Mouse (Mus musculus) adrenal gland, postnatal 10 days (tissue): ENCODE data around the gene A930018P22Rik. TPM values are rescaled to one million over a fixed set of nuclear protein-coding genes. Genes with fewer than 3 reads are reported as not detected.
A peak's percentile ranks its signal among the peaks of the same experiment; 100 is the strongest.

Experiments
- DNase-seq: peaks from one replicate; pipeline ENCODE4 v3.0.0; 2021; ENCODE audit warnings: mixed read lengths
- total RNA-seq, 2 experiments: library from RNA; stranded (reverse); gene quantifications; 2 replicates each; pipeline ENCODE4 v1.2.3; 2021

Gene A930018P22Rik
- total RNA-seq, 2 experiments from 2014 or later = 1.7 to 2.0 TPM

DNA sequence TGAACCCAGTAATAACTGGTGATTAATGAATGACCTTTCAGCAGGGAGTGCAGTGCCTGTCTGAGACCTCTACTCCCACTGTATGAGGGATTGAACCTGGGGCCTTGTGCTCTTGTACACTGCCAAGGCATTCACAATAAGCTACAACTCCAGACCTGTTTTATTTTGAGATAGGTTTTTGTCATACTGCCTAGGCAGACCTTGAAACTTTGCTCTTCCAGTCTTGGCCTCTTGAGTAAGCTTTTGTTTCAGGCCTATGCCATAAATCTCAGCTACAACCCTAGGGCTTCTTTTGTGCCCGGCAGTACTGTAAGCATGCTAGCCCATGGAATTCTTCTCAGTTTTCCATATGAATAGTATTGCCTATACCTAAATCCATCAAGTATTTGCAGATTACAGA is 3.5 kb upstream of the A930018P22Rik start:
- DNase-seq = no peak

DNA sequence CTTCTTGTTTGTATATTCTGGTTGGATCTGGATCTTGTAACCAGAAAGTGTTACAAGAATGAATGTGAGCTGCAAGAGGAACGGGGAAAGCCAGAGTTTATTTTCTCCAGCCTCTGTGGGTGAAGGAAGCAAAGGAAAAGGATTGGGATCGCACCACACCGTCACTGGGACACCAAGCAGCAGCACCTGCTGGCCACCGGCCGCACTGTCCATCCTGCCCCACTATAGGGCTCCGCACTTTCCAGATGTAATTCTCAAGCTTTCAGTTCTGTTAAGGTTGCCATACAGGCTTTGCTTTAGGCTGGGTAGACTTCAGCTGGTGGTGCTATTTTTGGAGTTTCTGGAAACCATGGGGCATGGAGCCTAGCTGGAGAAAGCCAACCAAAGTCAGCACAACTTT is 2.3 kb upstream of the A930018P22Rik start:
- DNase-seq = no peak

DNA sequence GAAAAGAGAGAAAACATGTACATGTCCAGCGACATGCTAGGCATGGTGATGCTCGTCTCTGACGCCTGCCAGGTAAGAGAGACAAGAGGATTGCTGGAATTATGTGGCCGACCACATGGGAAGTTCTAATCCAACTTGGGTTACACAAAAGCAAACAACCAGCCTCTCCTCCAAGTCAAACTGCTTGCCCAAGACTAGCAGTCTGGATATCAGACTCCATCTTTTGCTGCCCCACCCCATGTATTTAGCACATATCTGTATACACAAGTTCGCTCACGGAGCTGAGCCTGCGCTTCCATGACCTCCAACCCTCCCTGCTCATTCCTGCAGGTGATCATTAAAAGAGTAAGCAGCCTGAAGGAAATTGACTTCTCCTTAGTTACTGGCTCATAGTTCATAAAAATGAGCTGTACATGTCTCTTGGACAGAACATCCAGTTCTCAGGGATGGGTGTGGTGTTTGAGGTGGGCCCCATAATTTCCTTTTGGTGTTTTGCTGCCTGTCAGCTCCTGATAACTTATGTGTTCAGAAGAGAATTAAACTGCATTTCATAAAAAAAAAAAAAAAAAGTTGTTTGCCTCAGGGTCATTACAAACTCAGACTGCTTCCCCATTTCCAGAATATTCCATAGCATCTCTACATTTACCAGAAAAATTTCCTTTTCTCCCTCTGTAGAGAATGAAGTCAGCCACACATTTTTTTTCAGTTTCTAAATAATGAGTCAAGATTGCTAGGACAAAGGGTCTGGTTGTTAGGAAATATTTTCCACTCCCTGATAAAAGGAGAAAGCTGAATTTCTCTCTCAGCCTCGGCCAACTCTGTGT is 676 bp upstream of the A930018P22Rik start:
- no peak for DNase-seq

DNA sequence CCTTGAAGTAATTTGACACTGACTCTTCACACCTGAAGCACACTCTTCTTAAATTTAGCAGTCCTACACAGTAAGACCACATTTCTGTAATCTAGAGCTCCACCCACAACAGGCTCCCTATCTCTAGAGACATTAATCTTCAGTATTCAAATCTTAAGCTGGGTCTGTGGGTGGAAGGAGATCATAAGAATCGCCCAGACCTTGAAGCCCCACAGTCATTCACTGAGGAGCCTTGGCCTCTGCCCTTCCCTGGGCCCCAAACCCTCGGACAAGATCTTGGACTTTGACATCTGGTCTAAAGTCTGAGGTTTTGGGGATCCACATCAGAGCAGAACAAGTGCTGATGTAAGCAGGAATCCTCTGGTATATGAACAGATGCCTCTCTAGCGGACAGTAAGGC is 971 bp downstream of the A930018P22Rik start:
- no peak for DNase-seq

DNA sequence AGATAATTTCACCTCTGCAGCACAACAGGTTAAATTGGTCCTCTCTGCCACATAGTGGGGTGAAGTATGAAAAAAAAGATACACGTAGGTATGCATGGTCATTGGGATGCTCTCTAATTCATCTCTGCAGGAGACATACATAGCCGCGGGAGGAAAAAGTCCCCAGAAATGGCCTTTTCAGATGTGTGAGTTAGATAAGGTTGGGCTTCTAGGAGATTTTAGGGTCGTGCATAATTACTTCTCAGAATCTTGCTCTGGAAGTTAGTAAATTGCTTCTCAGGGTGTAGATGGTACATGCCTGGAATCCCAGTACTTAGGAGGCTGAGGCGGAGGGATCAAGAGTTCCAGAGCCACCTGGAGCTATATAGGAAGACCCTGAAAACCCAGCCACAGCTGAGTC is 1.5 kb downstream of the A930018P22Rik start:
- DNase-seq = no peak

DNA sequence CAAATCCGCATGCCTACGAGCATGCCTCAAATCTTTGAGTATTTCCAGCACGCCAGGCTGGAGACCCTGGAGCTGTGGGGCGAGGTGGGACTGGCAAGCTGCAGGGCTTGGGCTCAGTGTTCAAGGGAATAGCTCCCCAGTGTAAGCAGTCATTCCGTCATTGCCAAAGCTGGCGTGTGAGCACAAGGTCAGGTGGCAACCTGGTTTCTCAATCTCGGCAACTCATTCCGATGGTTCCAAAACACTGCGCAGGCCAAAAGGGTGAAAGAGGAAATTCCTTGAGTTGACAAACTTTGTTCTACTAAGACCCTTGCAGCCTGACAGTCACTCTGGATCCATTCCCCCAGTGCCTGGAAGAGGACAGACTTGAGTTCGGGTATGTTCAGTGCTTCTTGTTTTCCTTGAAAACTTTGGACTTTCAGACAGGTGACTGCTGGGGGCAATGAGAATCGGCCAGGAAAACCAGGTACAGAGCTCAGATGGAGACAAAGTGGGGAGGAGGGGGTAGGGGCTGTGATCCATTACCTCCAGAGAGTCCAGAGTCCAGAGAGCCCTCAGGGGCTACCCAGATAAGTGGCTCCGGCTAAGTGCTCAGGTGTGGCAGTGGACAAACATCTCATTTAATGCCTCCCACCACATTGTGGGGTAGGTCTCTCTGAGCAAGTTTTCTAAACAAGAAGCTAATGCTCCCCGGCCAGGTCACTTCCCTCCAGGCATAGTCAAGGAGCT is 6.4 kb downstream of the A930018P22Rik start:
- DNase-seq = peak; percentile 76

DNA sequence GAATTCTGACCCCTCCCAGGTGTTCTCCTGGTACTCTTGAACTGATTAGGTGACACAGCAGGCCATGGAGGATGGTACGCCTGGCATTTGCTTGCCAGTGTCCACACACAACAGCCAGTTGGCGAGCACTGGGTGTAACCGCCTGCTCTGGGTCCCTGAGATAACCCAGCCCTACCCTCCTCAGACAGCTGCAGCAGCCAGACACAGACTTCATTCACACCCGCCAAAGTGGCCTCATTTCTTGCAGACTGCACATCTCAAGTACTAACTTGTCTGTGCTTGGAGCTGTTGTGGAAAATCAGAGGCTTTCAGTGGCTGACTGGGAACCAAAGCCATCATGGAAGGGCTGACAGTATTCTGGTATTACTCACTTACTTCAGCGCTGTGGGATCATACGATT is 7.6 kb downstream of the A930018P22Rik start:
- DNase-seq = no peak

DNA sequence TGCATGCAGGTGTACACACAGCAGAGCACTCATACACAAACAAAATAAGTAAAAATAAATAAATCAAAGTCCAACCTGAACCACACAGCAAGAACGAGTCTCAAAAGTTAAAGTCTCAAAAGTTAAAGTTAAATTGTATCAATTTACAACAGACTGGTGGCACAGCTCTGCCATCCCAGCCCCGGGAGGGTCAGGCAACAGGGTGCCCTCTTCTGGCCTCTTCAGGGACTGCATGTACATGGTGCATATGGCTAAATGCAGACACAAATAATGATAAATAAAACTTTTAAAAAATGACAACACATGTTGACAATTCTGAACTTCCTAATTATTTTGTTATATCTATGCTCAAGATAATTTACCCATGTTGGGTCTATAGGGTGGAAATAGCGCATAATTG is 8.4 kb downstream of the A930018P22Rik start:
- peak; percentile 83 for DNase-seq

- no peak for DNase-seq
Measured at GRCm38 (mm10) chr2:104132266-104132859, 9.8 kb downstream of the A930018P22Rik start.

- no peak for DNase-seq
Measured at GRCm38 (mm10) chr2:104133042-104133810, 10.7 kb downstream of the A930018P22Rik start.

GRCm38 (mm10) chr2:104134150-104135056 is 11.8 kb downstream of the A930018P22Rik start:
- peak; percentile 78 for DNase-seq

GRCm38 (mm10) chr2:104135920-104136319 is 13.4 kb downstream of the A930018P22Rik start:
- DNase-seq = no peak

GRCm38 (mm10) chr2:104142140-104142539 is 19.6 kb downstream of the A930018P22Rik start:
- no peak for DNase-seq

- no peak for DNase-seq
Measured at GRCm38 (mm10) chr2:104144004-104144403, 21.4 kb downstream of the A930018P22Rik start.

- DNase-seq = peak; percentile 78
Measured at GRCm38 (mm10) chr2:104145983-104146382, 23.4 kb downstream of the A930018P22Rik start.

GRCm38 (mm10) chr2:104147910-104148561 is 25.5 kb downstream of the A930018P22Rik start:
- DNase-seq = no peak

DNA sequence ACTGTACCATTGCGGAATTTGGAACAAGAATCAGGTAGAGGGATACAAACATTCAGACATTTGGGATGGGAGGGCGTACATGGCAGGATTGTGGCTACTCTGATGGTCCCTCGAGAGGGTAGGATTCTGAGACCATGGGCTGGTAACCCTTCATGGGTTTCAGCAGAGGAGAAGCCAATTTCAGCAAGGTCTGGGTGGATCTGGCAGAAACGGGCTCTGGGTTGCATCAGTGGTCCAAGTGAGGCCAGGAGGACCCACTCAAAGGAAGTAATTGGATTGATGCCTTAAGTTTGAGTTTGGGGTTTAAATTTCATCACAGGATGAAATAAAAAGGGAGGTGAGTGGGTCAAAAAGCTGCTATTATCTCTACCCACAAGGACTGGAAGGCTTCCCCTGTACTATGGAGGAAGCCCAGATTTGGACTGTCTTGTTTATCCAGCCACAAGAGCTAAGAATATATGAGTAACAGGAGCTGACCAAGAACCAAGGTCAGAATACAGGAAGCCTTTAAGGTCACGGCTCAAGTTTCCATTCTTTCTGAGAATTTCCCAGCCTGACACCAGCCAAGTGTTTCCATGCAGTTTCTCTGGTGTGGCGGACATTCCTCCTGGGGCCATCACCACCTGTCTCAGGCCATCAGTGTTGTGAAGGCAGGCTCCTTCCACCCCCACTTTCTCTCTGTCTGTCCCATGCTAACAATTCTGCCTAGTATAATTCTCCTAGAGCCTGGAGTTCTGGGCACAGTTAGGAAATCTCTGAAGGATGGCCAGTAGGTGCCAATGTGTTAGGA is 28.2 kb downstream of the A930018P22Rik start:
- DNase-seq = peak; percentile 25

GRCm38 (mm10) chr2:104153345-104153744 is 30.8 kb downstream of the A930018P22Rik start:
- DNase-seq = no peak

DNA sequence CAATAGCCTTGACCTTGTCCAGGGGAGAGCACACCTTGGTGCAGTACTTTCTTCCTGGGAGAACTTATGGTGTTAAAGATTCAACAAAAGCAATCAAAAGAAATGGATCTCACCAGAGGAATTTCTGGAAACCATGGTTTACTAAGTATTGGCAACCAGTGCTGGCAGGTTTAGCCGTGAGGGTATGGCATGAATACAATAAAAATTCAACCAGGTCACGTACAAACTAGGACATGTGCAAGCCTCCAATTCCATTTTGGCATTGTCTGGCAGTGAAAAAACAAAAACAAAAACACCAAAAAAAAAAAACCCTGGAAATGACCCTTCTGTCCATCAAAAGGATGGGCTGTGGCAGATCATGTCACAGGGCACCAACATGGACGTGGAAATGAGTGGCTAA is 31.3 kb downstream of the A930018P22Rik start:
- no peak for DNase-seq

- no peak for DNase-seq
Measured at GRCm38 (mm10) chr2:104157831-104158230, 35.3 kb downstream of the A930018P22Rik start.
